Mouse (Mus musculus) testis, adult 2 months (tissue): ENCODE measurements around the gene Ednrb.

Source experiments
- CTCF ChIP-seq: fragments of 200-500 bp; IDR thresholded peaks from 2 replicates; pipeline ENCODE4 v1.5.1; 2012; ENCODE audit warnings: low read depth, mild to moderate bottlenecking, inconsistent platforms, low read length, moderate library complexity; ENCODE audit not compliant: control insufficient read depth, insufficient read depth, insufficient replicate concordance
- POLR2A ChIP-seq: fragments of 200-500 bp; IDR thresholded peaks from 2 replicates; pipeline ENCODE4 v1.6.1; 2012; ENCODE audit warnings: low read depth, mild to moderate bottlenecking, inconsistent platforms, low read length, moderate library complexity; ENCODE audit not compliant: control insufficient read depth

DNA sequence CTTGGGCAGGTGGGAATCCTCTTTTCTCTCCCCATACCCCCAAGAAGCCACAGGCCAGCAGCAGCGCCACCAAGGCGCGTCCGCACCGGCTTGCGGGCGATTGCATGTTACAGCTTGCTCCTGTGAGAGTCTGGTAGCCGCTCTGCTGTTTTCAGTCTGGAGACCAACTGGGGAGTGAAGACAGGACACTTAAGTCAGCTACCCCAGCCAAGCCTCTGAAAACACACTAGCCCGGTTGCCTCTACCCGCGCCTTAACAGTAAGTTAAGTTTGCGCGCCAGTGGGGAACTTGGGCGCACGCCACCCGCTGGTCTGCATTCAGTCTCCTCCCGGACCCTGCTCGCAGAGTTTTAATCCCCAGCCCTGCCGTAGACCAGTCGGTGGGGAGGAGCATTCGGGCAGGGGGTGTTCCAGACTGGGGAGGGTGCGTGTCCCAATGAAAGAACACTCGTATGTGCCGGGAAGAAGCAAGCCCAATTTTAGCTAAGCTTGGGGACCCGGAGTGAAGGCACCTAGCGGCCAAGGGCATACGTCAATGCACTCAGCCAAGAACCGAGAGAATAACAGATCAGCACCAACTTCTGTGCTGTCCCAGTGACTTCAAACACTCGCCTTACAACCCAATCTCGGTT is 716 bp downstream of the Ednrb start:
- TF ChIP-seq CTCF (no peak; the same call in 1 of the 2 replicates), POLR2A (no peak)
